Mouse (Mus musculus): ENCODE data around the gene Adrb1.

Adrb1 gene

DNA sequence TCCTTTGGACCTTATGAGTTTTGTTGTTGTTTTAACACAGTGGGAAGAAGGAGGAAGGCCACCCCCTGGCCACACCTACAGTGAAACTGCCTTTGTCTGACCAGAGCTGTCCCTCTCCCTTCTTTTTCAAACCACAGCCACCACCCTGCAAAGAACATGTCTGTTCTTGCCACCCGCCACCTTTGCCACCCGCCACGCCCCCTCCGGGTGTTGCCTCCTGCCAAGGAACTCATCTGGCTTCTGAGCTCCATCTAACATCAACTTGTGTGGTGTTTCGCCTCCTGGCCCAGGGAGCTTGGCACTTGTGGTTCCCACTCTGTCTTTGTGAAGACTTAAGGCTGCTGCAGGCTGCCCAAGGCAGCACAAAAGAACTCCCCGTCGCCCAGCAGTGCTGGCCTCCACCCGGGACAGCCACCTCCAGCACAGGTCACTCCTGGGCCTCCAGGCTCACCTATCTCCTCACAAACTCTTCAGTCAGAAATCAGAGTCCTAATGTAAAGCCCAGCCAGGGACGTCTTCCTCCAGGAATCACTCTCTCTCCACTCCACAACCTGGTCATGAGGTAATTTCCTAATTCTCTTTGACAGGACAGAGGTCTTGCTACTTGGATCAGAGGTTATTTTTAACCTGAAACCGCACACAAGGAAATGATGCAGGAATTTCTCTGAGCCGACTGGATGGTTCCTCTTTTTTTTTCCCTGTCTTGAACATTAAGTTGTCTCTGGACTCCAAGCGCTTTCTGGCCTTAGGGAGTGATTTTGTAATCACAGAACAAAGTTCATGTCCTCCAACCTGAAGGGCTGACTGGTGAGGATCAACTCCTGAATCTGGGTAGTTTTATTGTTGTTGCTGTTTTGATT is 18.5 kb upstream of the Adrb1 start:
- no peak for DNase-seq

DNA sequence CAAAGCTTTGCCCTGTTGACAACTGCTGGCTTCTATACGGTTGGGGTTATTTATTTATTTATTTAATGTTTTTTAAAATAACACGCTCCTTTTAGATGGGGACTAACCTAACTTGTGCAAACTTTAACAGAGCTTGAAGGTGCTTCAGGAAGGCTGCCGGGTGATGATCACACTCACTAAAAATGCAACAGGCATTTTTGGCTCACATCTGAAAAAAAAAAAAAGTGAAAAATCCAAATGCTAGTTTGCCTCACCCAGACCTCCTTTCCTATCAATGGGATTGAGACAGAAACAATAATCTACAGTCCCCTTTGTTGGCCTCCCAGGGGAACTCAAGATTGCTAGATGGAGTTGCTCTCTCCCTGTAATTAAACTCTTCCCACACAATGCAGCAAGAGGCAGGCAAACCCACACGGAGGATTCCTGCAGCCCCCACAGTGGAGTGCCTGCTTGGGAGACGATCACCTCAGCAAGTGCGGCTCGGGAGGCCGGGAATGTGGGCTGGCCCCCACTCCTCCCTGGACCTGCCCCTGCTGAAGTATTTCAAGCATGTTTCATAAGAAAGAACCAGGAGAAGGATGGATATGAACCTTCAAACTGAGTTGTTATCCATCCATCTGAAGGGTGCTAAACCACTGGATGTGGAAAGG is 16.8 kb upstream of the Adrb1 start:
- DNase-seq, result no peak

GRCm38 (mm10) chr19:56708794-56709193 is 13.2 kb upstream of the Adrb1 start:
- no peak for DNase-seq

- DNase-seq, result no peak
These were observed 11.7 kb upstream of the Adrb1 start for GRCm38 (mm10) chr19:56710131-56710905.

GRCm38 (mm10) chr19:56713613-56714012 is 8.4 kb upstream of the Adrb1 start:
- no peak for DNase-seq

GRCm38 (mm10) chr19:56714661-56715170 is 7.3 kb upstream of the Adrb1 start:
- DNase-seq, result no peak

DNA sequence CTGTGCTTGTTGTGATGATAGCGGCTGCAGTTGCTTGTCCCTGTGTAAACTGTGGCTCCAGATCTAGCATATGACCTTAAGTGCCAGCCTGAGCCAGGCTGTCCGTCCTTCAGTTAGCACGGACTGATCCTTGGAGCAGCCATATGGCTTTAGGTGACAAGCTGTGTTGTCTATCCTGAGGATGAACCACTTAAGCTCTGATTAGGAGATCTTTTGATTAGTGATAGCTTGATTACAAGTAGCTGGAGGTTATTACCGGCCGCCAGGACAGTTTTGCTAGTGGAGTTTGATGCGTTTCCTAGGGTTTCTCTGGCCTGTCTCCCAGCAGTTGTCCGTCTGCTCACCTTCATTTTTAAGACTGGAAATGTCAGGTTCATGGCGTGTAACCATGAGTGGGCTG is 4.0 kb upstream of the Adrb1 start:
- no peak for DNase-seq

GRCm38 (mm10) chr19:56720882-56721281 is 1.1 kb upstream of the Adrb1 start:
- DNase-seq, result no peak

- no peak for DNase-seq
These were observed 300 bp downstream of the Adrb1 start for GRCm38 (mm10) chr19:56722291-56722707.

- no peak for DNase-seq
These were observed 822 bp downstream of the Adrb1 start for GRCm38 (mm10) chr19:56722711-56723330.

- no peak for DNase-seq
These were observed 1.5 kb downstream of the Adrb1 start for GRCm38 (mm10) chr19:56723331-56724125.

- DNase-seq, result no peak
These were observed 2.2 kb downstream of the Adrb1 start for GRCm38 (mm10) chr19:56724126-56724597.

DNA sequence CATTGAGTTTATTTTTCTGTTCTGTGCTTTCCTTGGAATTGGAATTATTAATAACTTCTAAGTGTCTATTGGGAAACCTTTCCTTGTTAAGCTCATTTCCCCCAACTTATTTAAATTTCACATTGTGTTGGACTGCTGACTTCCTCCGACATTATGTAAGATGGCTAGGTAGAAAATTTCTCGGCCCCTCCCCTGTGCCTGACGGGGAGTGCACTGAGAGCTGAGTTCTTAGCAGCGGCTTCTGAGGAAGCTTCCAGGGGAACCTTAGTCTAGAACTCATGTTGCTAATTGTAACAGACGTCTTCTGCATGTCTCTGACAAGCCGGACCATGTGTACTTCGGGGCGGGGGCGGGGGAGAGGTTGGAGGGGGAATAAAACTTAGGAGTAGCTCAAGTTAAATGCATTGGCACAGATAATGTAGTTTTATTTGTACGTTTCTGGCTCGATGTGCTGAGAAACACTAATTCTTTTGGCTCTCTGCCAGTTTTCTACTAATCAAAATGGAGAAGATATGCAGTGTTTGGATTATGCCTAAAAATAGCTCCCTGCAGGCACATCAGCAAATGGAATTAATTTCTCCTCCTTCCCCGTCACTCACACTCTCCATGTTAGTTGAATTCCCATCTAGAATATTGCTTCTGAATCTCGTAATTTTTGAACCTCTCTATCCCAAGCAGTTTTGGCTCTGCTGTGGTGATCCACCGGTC is 5.3 kb downstream of the Adrb1 start:
- DNase-seq, result no peak

GRCm38 (mm10) chr19:56734033-56734572 is 12.1 kb downstream of the Adrb1 start:
- DNase-seq, result no peak

GRCm38 (mm10) chr19:56735747-56736146 is 13.7 kb downstream of the Adrb1 start:
- no peak for DNase-seq

GRCm38 (mm10) chr19:56736287-56736686 is 14.3 kb downstream of the Adrb1 start:
- DNase-seq, result no peak

GRCm38 (mm10) chr19:56745061-56745460 is 23.1 kb downstream of the Adrb1 start:
- DNase-seq, result no peak

GRCm38 (mm10) chr19:56745528-56745927 is 23.5 kb downstream of the Adrb1 start:
- DNase-seq, result no peak

DNA sequence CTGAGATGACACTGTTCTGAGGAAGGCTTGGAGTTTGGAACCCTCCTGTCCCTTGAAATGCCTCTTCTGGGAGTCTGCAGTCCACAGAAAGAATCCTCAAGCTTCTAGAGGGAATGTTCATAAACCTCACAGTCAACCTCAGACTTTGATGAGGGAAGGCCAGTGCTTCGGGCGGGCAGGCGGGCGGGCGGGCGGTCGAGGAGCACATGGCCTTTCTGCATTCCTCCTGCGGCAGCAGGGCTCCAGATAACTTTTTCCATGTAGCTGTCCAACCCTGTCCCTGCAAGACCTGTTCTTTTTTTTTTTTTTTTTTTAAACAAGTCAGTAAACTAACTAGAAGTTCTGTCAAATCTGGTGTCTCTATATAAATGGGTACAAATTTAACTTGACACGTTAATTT is 24.6 kb downstream of the Adrb1 start:
- no peak for DNase-seq

GRCm38 (mm10) chr19:56747878-56748277 is 25.9 kb downstream of the Adrb1 start:
- no peak for DNase-seq

GRCm38 (mm10) chr19:56749343-56749742 is 27.3 kb downstream of the Adrb1 start:
- no peak for DNase-seq
